Mouse (Mus musculus) cerebellum, adult 11-12 months (tissue): ENCODE data around the gene Nav3.

Source experiments
- DNase-seq: peaks from one replicate; pipeline ENCODE4 v3.0.0; 2022

Gene Nav3

DNA sequence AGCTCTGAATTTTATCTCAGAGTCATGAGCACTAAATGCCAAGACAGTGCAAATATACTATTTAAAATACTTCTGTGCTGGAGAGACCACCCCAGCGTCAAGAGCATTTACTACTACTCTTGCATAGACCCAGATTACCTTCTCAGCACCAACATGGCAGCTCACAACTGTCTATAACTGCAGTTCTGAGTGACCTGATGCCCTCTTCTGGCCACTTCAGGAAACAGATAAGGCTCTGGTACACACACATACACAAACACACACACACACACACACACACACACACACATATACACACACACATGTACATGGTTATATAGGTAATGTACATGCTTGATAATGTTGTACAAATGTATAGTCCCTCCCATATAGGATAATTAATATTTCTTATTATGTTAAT lies 551.2 kb downstream of the Nav3 start:
- DNase-seq = no peak

DNA sequence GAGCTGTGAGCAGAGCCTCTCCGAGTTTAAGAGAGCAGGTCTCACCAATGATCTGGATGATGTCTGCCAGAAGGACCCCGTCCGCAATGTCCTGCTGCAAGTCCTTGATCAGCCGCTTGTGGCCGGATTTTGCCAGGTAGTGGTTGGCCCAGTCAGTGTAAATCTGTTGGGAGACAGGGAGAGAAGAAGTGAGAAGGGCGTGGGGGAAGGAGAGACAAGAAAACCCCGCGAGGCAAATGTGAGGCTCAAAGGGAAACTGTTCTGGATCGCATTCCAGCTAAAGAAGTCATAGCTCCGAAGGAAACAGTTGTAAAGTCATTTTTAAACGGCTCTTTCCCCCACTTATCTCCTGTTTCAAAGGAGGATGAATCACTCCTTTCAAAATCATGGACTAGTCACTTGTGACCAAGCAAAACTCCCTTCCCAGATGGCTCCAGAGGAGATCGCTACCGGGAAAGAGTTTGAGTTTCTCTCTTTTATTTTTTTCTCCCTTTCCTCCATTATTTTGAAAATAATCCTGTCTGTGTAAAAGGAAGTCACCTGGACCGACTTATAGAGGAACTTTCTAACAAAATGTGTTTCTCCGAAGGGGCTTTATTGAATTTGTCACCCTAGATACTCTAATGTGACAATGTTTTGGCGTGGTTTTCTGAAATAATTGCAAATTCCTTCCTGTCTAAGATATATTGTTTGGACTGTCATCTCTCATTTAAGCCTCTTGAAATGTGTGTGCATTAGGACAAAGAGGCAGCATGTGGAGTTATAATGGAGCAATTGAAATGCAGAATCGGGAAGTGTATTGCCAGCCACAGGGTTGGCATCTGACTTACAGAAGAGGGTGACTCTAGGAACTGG lies 552.1 kb downstream of the Nav3 start:
- DNase-seq = no peak

DNA sequence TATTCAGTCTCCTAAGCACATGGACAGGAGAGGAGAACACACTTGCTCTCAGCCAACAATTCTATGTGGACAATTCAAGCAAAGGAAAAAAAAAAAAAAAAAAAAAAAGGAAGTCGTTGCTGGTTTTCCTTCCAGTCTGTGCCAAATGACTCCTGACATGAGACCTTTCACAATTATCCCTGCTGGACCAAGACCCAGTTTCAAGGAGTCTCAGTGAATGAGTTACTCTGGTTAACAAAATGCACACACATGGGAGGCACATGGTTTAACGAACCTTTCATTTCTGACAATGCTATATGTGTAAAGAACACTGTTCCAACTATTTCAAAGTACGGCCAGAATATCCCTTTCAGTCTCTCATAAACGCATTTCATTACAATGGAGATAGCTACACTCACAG lies 552.8 kb downstream of the Nav3 start:
- DNase-seq = no peak

DNA sequence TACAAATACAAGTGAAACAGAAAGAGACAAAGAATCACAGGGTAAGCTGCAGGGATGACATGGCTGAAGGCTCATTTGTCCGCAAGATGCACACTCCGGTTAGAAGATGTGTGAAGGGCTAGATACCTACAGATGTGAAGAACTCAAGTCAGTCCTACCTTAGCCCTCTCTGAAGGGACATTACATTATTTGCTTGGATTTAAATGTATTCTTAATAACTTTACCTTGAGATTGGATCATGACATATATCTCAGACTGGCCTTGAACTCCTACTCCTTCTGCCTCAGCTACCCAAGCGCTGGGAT lies 566.9 kb downstream of the Nav3 start:
- DNase-seq = no peak

DNA sequence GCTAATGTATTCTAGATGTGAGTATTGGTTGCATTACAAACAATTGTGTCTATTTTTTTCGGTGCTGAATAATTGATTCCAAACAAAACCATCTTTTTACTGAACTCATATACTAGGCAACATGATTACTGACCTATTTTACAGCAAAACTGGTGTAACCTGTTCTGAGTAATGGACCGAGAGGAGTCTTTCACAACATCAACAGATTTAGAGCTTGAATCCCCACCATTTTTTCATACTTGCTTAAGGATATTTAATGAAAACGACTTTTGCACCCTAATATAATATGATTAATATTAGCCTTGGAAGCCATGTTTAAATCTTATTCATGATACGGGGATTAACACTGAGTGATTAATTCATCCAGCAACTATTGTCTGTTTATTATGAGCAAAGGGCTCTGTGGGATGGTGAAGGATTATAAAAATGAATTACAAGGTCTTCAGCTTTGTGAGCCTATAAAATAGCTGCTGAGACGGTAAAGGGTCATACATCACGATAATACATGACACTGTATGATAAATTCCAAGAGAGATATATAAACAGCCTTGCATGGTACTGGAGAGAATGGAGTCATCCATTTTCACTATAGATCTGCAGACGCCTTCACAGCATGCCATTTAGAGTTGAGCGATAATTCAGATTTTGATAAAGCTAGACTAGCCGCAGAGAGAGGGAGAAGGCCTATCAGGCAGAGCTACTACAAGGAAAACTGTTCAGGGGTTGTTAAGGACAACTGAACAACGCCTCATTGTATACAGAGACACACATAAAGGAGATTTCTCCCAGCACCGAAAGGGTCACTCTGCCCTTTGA lies 567.4 kb downstream of the Nav3 start:
- no peak for DNase-seq

DNA sequence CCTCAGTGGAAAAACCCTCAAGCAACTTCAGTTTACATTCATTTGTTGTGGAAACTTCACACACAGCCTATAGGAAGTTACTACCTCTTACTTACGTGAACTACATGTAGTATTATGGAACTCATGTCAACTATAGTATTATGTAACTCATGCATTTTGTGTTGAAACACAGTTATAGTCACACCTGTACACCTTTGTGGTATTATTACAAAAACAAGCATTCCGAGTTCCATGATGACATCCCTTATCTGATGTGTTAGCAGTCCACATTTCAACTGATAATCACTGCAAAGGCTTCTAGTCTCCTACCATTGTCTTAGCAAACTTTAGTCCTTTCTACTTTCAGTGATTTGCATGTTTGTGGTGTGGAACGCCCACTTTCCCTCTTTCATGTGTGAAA lies 568.8 kb downstream of the Nav3 start:
- no peak for DNase-seq

DNA sequence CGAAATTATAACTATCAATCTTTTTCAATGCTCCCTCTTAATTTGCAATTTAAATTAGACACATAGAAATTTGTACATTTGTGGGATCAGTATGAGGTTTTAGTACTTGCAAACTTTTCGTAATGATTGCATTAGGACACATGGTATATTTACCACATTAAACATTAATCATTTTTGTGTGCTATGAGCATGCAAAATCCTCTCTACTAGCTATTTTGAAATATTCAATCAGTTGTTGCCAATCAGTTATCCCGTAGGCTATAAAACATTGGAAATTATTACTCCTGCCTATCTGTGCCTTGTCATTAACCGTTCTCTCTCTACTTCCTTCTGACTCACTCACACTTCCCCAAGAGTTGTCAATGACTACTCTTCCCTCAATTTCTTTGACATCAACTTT lies 579.9 kb downstream of the Nav3 start:
- DNase-seq = no peak

DNA sequence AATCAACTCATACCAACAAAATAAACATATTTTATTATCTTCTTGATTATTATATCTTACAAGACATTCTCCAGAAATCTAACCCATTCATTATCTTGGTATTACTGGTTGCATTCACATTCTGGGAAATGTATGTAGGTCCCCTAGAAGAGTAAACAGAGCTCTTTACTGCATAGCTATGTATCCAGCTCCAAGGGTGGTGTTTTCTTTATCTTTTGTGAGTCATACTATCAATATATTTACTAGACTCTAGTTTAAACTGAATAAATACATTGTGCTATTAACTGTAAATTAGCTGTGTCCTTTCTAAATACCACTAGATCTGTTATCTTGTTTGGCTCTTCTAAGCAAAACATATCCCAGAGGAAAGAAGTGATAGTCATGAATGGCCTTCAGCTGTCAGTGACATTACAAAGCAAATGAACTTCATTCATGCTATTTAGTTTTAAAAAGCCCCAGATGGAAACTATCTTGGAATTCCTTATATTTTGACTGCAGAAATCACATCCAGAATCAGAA lies 580.6 kb downstream of the Nav3 start:
- DNase-seq = no peak

DNA sequence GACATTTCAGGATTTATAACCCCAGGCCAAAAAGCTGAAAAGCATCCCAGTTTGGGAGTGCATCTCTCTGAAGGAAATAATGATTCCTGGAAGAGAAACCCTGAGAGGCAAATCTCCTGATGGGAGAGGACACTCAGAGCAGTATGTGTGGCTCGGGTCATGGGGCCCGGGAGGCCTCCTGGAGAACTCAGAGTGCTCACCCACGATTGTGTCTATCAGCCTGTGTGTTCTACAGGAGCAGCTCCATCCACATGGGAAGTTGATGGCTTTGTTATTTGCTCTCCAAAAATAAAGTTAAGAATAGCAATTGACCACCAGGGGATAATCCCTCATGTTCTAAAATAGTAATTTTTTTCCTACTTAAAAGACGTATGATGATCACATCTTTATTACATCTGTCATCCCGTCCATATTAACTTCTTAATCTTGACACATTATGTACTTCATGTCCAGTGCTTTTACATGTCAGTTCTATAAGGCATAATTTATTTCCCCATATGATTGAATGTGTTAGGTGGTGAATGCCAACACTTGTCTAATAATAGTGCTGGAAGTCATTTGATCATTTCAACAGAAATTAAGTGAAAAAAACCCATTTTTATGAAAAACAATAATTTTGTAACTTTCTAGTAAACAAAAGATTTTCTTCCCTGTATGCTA lies 581.2 kb downstream of the Nav3 start:
- no peak for DNase-seq

DNA sequence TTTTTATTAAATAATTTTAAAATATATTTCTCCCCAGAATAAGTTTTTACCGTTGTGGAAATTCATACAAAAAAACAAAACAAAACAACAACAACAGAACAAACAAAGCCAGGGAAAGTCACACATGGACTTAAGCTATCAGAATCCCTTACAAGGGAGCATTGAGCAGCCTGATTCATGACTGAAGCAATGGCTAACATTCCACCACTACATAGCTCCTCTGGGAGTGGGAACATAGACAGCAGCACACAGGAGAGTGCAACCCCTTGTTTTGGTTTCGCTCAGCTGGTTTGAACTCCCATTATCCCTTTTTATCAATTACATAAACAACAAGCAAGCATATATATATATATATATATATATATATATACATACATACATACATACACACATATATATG lies 589.9 kb downstream of the Nav3 start:
- DNase-seq = no peak

DNA sequence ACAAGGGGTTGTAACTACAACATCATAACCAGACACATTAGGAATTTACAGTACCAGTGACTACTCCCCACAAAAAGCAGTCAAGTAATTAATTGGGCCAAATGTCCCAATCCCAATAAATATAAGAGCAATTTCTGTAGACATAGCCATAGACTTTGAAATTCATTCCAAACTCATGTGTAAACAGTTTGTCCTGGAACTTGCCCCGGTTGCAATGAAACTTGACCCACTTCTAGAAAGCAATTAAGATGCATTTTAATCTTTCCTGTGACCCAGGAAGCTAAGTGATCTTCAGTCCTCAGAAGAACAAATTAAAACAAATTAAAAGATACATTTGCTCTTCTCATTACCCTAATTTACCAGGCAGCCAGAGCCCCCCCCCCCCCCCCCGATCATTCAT lies 590.6 kb downstream of the Nav3 start:
- no peak for DNase-seq

DNA sequence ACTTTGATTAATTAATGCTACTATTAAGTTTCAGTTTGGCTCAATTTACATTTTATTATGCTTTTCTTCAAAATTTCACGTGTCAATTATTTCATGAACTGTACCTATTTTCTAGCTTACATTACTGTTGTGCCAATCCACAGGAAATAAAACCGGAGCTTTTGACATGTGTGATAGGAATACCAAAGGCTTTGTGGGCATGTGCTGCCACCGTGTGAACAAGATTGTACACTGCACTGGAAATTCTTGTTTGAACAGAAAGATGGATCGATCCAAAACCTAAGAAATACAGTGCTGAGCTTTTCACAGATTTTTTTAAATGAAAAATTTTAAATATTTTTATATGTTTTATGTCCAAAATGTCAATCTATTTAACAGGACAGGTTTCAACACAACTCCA lies 591.3 kb downstream of the Nav3 start:
- DNase-seq = peak; percentile 18

DNA sequence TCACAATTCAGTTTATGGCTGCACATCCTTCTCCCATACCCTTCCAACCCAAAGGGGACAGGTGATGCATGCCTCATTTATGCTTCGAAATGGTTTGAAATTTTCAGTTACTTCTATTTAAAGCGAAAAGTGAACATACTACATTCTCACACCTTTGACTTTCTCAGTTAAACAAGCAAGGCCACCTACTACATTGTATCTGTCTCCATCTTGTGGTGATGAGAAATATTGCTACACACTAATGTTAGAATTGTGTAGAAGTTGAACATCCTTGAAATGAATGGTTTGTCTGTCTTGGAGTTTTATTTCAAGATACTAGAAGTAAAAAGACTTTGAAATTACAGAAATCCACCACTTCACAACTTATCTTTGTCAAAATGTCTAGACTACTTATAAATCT lies 594.7 kb downstream of the Nav3 start:
- no peak for DNase-seq

DNA sequence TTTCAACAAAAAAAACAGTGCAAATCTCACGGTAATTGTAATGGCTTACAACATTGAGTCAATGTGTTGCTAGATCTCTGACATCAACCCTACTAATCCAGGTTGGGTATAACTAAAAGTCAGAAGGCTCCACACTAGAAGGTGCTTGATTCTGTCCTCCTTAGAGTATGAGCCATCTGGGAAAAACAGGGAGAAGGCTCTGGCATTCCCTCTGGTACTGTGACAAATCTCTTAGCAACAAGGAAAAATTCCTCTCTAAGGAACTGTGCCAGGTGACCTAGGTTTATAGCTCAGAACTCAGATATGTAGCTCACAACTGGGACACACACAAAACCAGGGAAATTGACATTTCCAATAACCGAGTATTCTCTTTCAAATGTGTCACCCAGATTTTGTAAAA lies 597.4 kb downstream of the Nav3 start:
- DNase-seq = no peak

DNA sequence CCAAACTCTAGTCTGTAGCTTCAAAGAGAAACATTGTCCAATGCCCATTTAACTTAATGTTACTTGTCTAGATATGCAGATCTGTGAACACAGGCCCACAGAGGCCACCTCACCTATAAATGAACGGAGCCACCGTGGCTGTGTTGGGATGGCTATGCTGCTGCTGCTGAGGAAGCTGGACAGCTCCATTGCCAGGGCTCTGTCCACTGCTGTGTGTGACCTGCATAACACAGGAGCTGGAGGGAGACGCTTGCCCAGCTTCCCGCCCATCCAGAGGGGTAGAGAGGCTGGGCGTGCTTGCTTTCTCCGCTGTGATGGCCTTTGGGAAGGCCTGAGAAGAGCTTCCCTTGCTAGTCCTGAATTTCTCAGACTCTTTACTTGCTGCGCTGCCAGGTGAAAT lies 603.6 kb downstream of the Nav3 start:
- no peak for DNase-seq

DNA sequence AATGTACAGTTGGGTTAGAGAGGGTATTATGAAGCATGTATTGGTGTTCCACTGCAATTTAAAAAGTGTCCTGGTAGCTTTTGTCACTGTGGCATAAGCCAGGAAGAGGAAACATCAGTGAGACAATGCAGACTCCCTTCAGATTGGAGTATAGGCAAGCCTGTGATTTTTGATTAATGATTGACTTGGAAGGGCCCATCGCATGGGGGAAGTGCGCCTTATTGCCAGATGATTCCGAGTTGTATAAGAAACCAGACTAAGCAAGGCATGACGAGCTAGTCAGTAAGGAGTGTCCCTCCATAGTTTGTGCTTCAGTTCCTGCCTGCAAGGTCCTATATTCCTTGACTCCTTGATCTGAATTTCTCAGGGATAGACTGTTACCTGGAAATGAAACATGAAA lies 608.4 kb downstream of the Nav3 start:
- DNase-seq = no peak

DNA sequence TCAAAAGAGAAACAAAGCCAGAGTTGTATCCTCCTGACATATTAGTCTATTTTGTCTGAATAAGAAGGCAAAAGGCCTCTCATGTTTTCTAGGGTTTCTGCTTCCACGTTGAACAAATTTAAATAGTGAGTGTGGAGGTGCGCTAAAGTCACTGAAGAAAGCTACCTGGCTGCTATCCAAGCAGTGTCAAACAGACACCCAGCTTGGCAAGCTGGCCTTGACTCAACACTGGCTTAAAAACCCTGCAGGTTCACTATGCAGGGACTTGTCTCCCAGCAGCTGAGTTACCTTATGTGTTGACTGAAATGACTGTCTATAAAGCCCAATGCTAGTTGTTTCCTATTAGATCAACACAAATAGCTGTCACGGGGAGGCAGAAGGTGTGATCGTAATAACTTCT lies 612.3 kb downstream of the Nav3 start:
- DNase-seq = no peak

DNA sequence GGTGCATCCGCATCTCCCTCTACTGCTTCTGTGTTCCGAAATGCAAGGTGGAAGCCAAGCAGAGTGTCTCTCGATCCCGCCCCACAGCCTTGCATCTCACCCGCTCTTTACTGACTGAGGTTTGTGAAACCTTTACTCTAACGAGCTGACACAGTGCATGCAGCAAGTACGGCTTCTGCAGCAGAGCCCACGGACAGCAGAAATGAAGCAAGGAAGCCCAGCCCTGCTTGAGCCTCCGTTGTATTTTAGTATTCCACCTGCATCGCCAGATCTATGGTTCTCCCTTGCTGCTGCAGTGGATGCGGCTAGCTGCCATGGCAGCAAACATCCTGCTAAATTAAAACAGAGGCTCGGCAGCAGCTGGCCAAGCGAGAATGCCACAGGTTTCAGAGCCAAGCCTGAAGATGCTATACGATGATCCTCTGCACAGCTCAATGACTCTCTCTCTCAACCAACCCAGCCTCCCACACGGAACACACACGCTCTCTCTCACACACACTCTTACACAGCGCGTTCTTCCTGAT lies 623.2 kb downstream of the Nav3 start:
- peak; percentile 18 for DNase-seq

DNA sequence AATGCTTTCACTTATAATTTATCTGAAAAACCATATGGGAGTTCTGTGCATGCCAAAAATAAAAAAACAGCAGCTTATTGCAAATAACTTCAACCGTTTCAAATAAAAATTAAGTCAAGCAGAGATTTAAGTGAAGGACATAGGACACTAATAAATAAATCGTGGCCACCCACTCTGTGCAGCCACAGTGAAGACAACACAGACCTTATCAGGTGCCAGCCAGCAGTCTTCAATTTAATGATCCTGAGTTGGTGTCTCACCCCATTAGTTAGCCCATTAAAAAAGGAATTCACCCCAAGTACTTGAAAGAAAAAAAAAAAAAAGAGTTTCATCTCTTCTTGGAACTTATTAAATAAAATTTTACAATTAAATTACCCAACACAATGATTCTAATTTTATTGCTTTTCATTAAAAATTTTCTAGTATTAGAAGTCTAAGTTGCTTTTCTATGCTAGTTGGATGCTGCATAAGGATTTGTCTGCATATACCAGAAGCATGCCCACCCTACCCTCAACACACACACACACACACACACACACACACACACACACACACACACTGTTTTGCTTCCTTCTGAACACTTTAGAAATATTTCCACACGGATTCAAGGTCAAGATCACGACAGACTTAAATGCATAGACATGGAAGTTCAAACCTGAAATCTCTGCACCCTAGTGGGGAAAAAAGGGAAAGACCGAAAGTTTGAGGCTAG lies 649.1 kb downstream of the Nav3 start:
- no peak for DNase-seq

DNA sequence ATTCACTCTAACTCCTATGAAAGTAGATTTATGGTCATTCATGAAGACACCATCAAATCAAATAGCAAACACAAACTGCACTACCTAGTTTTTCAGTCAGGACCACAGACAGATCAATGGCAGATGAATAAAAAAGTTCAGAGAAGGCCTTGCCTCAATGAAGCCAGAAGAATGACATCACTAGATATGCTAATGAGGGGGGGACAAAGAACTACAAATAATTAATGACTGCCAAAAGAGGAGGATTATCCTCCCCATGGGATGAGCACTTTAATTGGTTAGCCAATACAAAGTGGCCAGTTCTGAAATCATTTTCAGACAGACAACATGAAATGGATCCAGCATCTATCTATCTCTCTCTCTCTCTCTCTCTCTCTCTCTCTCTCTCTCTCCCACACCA lies 652.6 kb downstream of the Nav3 start:
- DNase-seq = no peak

DNA sequence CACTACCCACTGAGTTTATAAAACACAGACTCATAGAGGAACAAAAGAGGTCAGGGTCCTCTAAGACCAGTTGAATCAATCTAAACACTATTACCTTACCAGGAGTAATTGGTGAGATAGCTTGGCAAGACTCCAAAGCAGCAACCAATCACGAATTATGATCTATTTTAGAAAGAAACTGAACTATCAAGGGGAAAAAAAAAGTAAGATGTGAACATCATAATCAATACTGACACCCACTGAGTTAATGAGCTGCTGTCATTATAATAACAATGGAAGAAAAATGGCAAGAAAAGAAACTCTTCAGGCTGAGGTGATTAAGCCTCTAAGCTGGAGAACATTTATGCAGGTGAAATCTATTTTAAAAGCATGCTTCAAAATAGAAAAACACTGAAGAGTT lies 653.8 kb downstream of the Nav3 start:
- DNase-seq = no peak

DNA sequence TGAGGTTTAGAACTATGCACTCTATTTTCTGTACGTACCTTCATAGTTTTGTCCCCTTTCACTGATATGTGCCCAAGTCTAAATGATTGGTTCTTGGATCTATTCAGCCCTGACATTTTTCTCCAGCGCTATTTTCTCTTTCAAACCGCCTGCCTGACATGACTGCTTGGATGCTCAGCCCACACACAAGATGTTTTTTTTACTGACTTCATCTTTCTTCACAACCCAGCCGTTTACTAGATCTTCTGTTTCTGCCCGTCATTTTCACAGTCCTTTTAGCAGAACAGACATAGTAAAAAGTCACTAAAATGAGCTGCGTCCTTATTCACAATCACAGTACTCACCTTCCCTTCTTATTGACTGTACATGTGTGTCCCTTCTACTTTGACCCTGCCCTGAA lies 656.8 kb downstream of the Nav3 start:
- DNase-seq = no peak

DNA sequence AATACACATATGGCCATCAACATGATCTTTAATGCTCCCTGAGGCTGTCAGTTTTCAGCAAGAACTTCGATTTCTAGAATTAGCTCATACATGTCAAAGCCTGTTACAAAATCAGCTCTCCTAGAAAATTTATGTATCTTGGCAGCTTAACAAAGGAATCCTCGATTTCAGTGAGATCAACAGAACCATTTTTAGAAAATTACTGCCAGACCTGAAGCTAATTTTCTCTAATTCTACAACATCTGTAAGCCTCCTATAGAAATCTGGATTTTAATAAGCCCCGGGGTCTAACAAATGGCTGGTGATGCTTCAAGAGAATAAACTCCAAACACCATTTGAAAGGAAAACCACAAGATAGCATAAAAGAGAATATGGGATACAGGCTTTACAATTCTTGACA lies 659.0 kb downstream of the Nav3 start:
- DNase-seq = no peak
